Mouse (Mus musculus) gastrocnemius, adult 2 months (tissue): ENCODE results near the gene Ppp1ca. TPM values are rescaled to one million over a fixed set of nuclear protein-coding genes. Genes with fewer than 3 reads are reported as not detected.

Experiments used
- DNase-seq: peaks from one replicate; pipeline ENCODE4 v3.0.0; 2022
- H3K27ac ChIP-seq: fragments of 200-600 bp; 2 replicates; pipeline ENCODE4 v1.8.1; 2022; ENCODE audit warnings: mild to moderate bottlenecking
- H3K4me3 ChIP-seq: fragments of 200-600 bp; 2 replicates; pipeline ENCODE4 v1.8.1; 2022; ENCODE audit warnings: mild to moderate bottlenecking, moderate library complexity
- CTCF ChIP-seq: fragments of 200-600 bp; IDR thresholded peaks from 2 replicates; pipeline ENCODE4 v1.8.1; 2022; ENCODE audit warnings: antibody characterized with exemption, mild to moderate bottlenecking, moderate library complexity
- intact Hi-C: fragments of 180-260 bp; cut with DNase I; formaldehyde crosslinking; loops from one replicate; pipeline ENCODE4 v1.15.1; 2025
- microRNA-seq: library from miRNA; unstranded; fragments of <30 nt; microRNA quantifications from one replicate; pipeline ENCODE4 v1.2.0, GENCODE M21; 2021
- total RNA-seq, 2 experiments: library from RNA; stranded (reverse); gene quantifications; 2 replicates each; pipeline ENCODE4 v1.2.3; 2021

Ppp1ca gene
- total RNA-seq, 2 experiments from 2014 or later, result 201 to 214 TPM

- Histone ChIP-seq H3K4me3 (no peak overlapping the region), H3K27ac (no peak overlapping the region)
- no peak for DNase-seq
- TF ChIP-seq CTCF, result no peak
- intact Hi-C loops, result no loop called here
These were observed 50.6 kb downstream of the Ppp1ca start for GRCm38 (mm10) chr19:4242416-4242815.

GRCm38 (mm10) chr19:4244775-4245174 lies 52.9 kb downstream of the Ppp1ca start:
- DNase-seq, result no peak
- Histone ChIP-seq H3K4me3 (no peak overlapping the region), H3K27ac (no peak overlapping the region)
- no peak for TF ChIP-seq CTCF
- intact Hi-C loops, result no loop called here

Small RNAs within 50 kb of the gene (microRNA-seq; reads per million reads assigned to microRNA genes)
- not detected for gene Gm26115

Other genes with a start within 250 kb of the Ppp1ca start
- gene Aldh3b3, start 233.4 kb upstream of the Ppp1ca start, total RNA-seq, result not detected
- under 1 TPM; 0.11 to 0.15 TPM for gene Aldh3b2, start 219.7 kb upstream of the Ppp1ca start, total RNA-seq
- 1 to 10 TPM; 1.7 to 2.6 TPM for gene Acy3, start 205.5 kb upstream of the Ppp1ca start, total RNA-seq
- gene Tbx10, start 199.3 kb upstream of the Ppp1ca start, total RNA-seq, result not detected
- gene Nudt8, start 191.5 kb upstream of the Ppp1ca start, total RNA-seq, result 10 to 100 TPM; 19.2 to 31.9 TPM
- gene Gm49405, start 191.4 kb upstream of the Ppp1ca start, total RNA-seq, result under 1 TPM; 0.33 to 0.56 TPM
- gene Doc2g, start 188.8 kb upstream of the Ppp1ca start, total RNA-seq, result 1 to 10 TPM in 1 of 2 experiments, under 1 TPM in 1; 0.56 to 2.6 TPM
- gene Ndufv1, start 179.3 kb upstream of the Ppp1ca start, total RNA-seq, result 100 to 1,000 TPM; 399 to 553 TPM
- gene Gstp1, start 154.1 kb upstream of the Ppp1ca start, total RNA-seq, result 100 to 1,000 TPM; 386 to 408 TPM
- gene Gstp2, start 146.0 kb upstream of the Ppp1ca start, total RNA-seq, result 100 to 1,000 TPM; 169 to 183 TPM
- not detected for gene Gstp3, start 132.5 kb upstream of the Ppp1ca start, total RNA-seq
- gene Cabp2, start 110.5 kb upstream of the Ppp1ca start, total RNA-seq, result not detected
- gene Cdk2ap2, start 94.9 kb upstream of the Ppp1ca start, total RNA-seq, result 10 to 100 TPM; 17.9 to 22.4 TPM
- 1 to 10 TPM; 2.3 to 2.5 TPM for gene Pitpnm1, start 92.1 kb upstream of the Ppp1ca start, total RNA-seq
- gene Aip, start 66.2 kb upstream of the Ppp1ca start, total RNA-seq, result 10 to 100 TPM; 69.9 to 71.8 TPM
- not detected for gene Gpr152, start 52.3 kb upstream of the Ppp1ca start, total RNA-seq
- not detected for gene Cabp4, start 48.0 kb upstream of the Ppp1ca start, total RNA-seq
- gene Coro1b, start 43.4 kb upstream of the Ppp1ca start, total RNA-seq, result 10 to 100 TPM in 1 of 2 experiments, 1 to 10 TPM in 1; 9.8 to 14.7 TPM
- gene Ptprcap, start 38.5 kb upstream of the Ppp1ca start, total RNA-seq, result under 1 TPM in 1 of 2 experiments, not detected in 1; 0.43 TPM
- 10 to 100 TPM; 24.8 to 27.8 TPM for gene Rps6kb2, start 28.7 kb upstream of the Ppp1ca start, total RNA-seq
- 10 to 100 TPM; 23.1 to 25.9 TPM for gene Carns1, start 16.6 kb upstream of the Ppp1ca start, total RNA-seq
- 1 to 10 TPM; 6.7 to 6.8 TPM for gene Tbc1d10c, start 781 bp upstream of the Ppp1ca start, total RNA-seq
- gene Rad9a, start 9.6 kb downstream of the Ppp1ca start, total RNA-seq, result 1 to 10 TPM; 2.8 to 3.4 TPM
- under 1 TPM; 0.38 to 0.89 TPM for gene Clcf1, start 22.2 kb downstream of the Ppp1ca start, total RNA-seq
- not detected for gene AC109138.7, start 22.3 kb downstream of the Ppp1ca start, total RNA-seq
- gene Pold4, start 39.8 kb downstream of the Ppp1ca start, total RNA-seq, result 10 to 100 TPM; 13.6 to 16.4 TPM
- gene Ssh3, start 77.1 kb downstream of the Ppp1ca start, total RNA-seq, result 1 to 10 TPM; 3.3 to 3.9 TPM
- under 1 TPM; 0.45 to 0.64 TPM for gene Ankrd13d, start 91.1 kb downstream of the Ppp1ca start, total RNA-seq
- 10 to 100 TPM; 56.6 to 61.2 TPM for gene Grk2, start 114.2 kb downstream of the Ppp1ca start, total RNA-seq
- gene Kdm2a, start 206.2 kb downstream of the Ppp1ca start, total RNA-seq, result 10 to 100 TPM; 39.1 to 39.7 TPM
- under 1 TPM; 0.28 to 0.73 TPM for gene Rhod, start 247.4 kb downstream of the Ppp1ca start, total RNA-seq